Mouse (Mus musculus): ENCODE data around the gene Olfr315.

GRCm38 (mm10) chr11:58795856-58796255 lies 22.9 kb downstream of the Olfr315 start:
- no peak for TF ChIP-seq CTCF (IDR thresholded peaks at IDR 0.05; ENCODE audit: low read depth)
- TF ChIP-seq EP300 (IDR thresholded peaks at IDR 0.05; ENCODE audit: low read depth) = no peak

All from heart, postnatal 0 days (tissue).